Mouse (Mus musculus): ENCODE data around the gene Smurf2. TPM values are rescaled to one million over a fixed set of nuclear protein-coding genes. Genes with fewer than 3 reads are reported as not detected.

Smurf2 gene
- polyA plus RNA-seq, 1 experiment from 2014 or later: 16.5 TPM

DNA sequence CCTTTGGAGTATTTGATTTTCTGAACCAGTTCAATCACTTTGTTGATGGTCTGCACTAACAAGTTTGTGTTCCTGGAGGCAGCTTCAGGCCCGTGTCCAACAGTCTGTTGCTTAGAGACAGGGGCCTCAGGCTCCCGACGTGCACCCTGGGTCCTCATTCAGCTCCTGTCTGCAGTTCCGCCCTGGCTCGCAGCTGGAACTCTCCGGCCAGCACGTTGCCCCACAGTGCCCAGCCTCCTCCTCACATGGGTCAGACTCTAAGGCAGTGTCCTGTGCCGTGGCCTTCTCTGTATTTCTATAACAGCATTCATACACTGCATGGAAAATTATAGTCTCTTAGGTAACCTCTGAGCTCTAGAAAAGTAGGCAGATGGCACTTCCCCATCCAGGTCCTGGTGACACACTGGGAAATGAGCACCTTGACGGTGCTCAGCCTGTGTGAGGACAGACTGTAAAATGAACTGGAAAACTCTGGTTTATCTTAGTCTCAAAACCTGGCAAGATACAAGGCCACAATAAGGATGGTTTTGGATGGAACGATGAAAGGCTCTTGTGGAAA is 118.4 kb downstream of the Smurf2 start:
- Histone ChIP-seq H3K27ac (no peak overlapping the region), H3K36me3 (peaks cover 81% of the 10 kb centered on the region), H3K4me2 (no peak overlapping the region), H3K4me3 (no peak overlapping the region), H3K9ac (no peak overlapping the region), H3K4me1 (no peaks in the 10 kb centered on the region), H3K27me3 (no peaks in the 10 kb centered on the region), H3K9me3 (no peaks in the 10 kb centered on the region)
- ATAC-seq (ENCODE audit: borderline replicate concordance, extremely low read depth, low FRiP score, low TSS enrichment): no peak
- WGBS: 87% methylated on average over 10 of the region's 10 CpGs

DNA sequence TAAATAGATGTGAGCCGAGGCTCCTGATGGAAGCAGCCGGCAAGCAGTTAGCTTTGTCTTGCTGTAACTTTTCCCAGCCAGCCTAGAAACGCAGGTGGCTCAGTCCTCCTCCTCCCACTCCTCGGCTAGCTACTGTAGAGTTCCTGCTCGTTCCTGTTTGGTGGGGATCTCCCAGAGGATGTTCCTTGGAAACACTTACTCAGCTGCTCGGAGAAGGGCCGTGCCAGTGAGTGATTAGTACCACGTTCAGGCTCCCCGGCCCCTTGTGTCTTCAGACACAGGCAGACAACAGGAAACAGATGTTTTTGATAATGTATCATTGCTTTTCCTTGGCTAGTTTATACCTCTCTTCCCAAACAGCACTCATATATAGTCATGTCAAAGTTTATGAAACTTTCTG is 124.8 kb downstream of the Smurf2 start:
- WGBS: 42% methylated on average over 9 of the region's 9 CpGs
- Histone ChIP-seq H3K36me3 (peaks cover 68% of the 10 kb centered on the region), H3K27ac (no peak overlapping the region), H3K4me2 (no peak overlapping the region), H3K9me3 (no peaks in the 10 kb centered on the region), H3K9ac (no peak overlapping the region), H3K4me1 (no peaks in the 10 kb centered on the region), H3K4me3 (no peak overlapping the region), H3K27me3 (no peaks in the 10 kb centered on the region)
- no peak for ATAC-seq (ENCODE audit: borderline replicate concordance, extremely low read depth, low FRiP score, low TSS enrichment)

DNA sequence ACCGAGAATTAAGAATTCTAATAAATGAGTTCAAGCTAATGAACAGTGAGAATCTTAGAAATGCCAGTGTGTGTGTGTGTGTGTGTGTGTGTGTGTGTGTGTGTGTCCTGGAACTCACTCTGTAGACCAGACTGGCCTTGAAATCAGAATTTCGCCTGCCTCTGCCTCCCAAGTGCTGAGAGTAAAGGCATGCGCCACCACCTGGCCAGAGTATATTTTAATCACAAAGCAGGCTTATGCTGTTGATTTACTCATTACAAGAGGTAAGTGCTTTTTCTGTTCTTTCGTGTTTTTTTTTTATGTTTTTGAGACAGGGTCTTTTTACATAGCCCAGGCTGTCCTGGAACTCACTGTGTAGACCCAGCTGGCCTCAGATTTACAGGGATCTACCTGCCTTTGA is 126.7 kb downstream of the Smurf2 start:
- H3K27ac ChIP-seq: no peak overlapping the region

DNA sequence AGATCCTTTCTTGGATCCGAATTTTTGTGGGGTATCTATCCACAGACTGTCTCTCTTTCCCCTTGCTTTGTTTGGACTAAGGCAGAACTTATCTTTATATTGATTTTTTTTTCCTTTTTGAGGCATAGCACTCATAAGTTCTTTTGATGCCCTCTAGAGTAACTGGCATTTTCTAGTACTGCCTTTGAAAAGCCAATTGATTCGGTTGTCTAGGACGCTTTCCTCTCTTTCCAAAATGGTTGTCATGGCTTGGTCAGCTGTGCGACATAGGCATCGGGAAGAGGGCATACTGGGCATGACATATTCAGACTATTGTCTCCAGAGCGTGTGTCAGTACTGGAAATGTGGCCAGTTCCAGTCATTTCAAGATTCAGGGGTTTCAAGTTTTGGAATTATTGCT is 130.9 kb downstream of the Smurf2 start:
- H3K9ac ChIP-seq: peak overlapping the region; percentile 87
- peak overlapping the region; percentile 71 for H3K4me3 ChIP-seq
- H3K27ac ChIP-seq: peak overlapping the region; percentile 99
- WGBS: under 1% methylated on average over 6 of the region's 6 CpGs
- no peaks in the 10 kb centered on the region for H3K9me3 ChIP-seq
- ATAC-seq (ENCODE audit: borderline replicate concordance, extremely low read depth, low FRiP score, low TSS enrichment): no peak
- H3K4me1 ChIP-seq: peaks cover 22% of the 10 kb centered on the region
- peaks cover 36% of the 10 kb centered on the region for H3K36me3 ChIP-seq
- peak overlapping the region; percentile 69 for H3K4me2 ChIP-seq
- H3K27me3 ChIP-seq: no peaks in the 10 kb centered on the region

More for the DNA sequence above, 126.7 kb downstream of the Smurf2 start:
- Histone ChIP-seq H3K9ac (no peak overlapping the region), H3K4me1 (peaks cover 6% of the 10 kb centered on the region; the same call in 1 of the 2 replicates), H3K36me3 (peaks cover 53% of the 10 kb centered on the region), H3K9me3 (no peaks in the 10 kb centered on the region), H3K4me3 (no peak overlapping the region), H3K4me2 (no peak overlapping the region), H3K27me3 (no peaks in the 10 kb centered on the region)
- WGBS: 72% methylated on average over 4 of the region's 4 CpGs
- no peak for ATAC-seq (ENCODE audit: borderline replicate concordance, extremely low read depth, low FRiP score, low TSS enrichment)

DNA sequence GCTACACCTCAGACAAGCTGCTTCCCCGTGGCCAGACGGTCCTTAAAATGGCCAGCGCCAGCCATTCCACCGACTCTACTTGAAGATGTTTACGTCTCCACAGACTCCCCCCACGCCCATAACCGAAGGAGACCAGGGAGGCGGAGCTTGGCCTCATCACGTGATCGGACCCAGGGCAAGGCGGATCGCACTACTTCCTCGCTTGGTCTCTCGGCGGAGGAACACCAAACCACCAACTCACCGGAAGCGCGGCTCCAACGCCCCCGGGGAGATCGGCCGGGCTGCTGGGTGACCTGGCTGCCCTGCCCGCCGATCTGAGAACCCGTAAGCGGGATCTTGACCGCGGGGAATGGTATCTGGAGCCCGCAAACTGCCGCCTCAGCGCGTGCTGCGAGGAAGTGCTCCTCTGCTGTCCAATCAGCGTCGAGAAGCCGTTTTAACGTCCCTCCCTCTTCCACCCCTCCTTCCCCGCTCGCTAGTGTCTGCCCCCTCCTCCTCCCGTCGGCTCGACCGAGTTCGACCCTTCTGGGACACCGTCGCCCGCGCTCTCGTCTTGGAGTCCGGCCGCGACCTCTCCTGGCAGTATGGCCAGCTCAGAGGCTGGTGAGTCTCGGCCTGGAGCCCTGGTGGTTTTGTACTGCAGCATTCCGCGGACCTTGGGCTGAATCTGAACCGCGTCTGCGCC is 131.6 kb downstream of the Smurf2 start, which contains the start of the genes Ddx5 and Cep95:
Ddx5 (minus strand) TSS at position 411 of the 685 bp plus-strand sequence.
Cep95 (plus strand) TSS at position 478 of the 685 bp plus-strand sequence.
- peaks cover 24% of the 10 kb centered on the region for H3K4me1 ChIP-seq
- peak within 1 kb of the TSS; percentile 99 for H3K27ac ChIP-seq
- H3K36me3 ChIP-seq: peaks cover 36% of the 10 kb centered on the region
- H3K27me3 ChIP-seq: no peaks in the 10 kb centered on the region
- H3K4me3 ChIP-seq: peak within 1 kb of the TSS; percentile 71
- H3K9me3 ChIP-seq: no peaks in the 10 kb centered on the region
- WGBS: under 1% methylated on average over 57 of the region's 58 CpGs
- ATAC-seq (ENCODE audit: borderline replicate concordance, extremely low read depth, low FRiP score, low TSS enrichment): peak; percentile 92
- H3K4me2 ChIP-seq: peak within 1 kb of the TSS; percentile 69
- peak within 1 kb of the TSS; percentile 92 for H3K9ac ChIP-seq

DNA sequence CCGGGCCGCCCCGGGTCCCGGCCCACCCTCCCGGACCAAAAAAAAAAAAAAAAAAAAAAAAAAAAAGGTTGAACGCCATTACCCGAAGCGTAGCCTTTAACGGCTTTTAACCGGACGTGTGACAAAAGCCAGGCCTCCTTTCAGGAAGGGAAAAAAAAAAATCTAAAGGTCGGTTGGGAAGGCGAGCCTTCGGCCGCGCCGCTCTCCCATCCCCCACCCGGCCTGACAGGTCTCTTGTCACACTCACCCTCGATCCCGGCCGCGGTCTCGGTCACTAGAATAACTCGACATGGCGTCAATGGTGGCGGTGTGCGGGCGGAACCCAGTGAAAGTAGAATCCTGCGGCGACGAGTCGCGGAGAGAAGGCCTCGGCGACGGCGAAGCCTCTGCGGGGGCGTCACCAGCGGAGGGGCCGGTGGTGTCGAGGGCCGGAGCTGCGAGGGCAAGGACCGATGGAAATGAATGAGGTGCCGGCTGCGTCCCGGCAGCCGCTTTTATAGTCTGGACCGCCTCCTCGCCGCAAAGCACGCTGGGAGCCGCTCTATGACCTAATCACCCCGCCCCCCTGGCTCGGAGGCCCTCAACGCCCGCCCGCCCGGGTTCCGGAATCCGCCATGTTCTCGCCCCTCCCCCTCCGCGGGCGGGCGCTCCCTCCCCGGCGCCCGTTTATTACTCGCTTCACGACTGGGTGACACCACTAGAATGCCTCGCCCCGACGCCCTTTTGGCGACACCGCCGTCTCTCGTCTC is 132.3 kb downstream of the Smurf2 start:
- whole genome bisulfite sequencing: under 1% methylated on average over 73 of the region's 79 CpGs
- ATAC-seq (ENCODE audit: borderline replicate concordance, extremely low read depth, low FRiP score, low TSS enrichment): peak; percentile 74
- H3K27me3 ChIP-seq: no peaks in the 10 kb centered on the region
- peak overlapping the region; percentile 69; the same call in 1 of the 2 replicates for H3K4me2 ChIP-seq
- peak overlapping the region; percentile 99 for H3K27ac ChIP-seq
- H3K9ac ChIP-seq: peak overlapping the region; percentile 92
- peaks cover 39% of the 10 kb centered on the region for H3K36me3 ChIP-seq
- H3K4me1 ChIP-seq: peaks cover 31% of the 10 kb centered on the region
- H3K9me3 ChIP-seq: no peaks in the 10 kb centered on the region
- H3K4me3 ChIP-seq: peak overlapping the region; percentile 71

DNA sequence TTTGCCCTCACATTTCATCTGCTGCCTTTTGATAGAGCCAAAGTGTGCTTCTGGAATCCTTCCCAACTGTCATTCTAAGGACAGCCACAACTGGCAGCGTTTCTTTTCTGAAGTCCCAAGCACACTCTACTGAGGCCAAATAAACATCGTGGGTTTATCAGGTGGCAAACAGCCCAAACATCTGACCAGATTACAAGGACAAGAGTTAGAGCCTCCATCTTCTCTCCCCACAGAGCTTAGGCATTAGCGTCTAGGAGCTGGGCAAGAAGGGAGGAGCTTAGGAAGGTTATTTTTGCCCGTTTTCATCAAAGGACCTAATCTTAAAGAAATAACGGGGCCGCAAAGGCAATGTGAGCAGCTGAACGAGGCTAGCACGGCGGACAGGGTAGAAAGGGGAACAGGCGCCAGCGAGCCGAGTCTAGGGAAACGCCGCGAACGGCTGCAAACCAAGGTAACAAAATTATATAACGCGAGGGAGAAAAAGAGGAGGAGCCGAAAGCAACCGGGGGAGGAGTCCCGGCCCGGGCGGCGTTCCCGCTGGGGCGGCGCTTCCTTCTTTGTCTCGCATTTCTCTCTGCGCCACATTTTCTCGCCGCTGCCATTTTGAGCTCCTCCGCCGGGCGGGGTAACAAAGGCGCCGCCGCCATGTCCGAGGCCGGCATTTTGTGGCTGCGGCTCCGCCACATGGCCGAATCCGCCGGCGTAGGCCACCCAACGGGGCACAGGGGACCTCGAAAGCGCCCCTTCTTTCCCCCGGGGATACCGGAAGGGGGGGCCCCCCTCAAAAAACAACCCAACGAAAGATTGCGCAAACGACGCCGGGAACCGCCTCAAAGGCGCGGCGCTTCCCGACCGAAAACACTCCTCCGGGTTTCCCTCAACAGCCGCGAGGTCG is 133.1 kb downstream of the Smurf2 start:
- 0% methylated on average over 65 of the region's 65 CpGs for WGBS
- peaks cover 42% of the 10 kb centered on the region for H3K36me3 ChIP-seq
- ATAC-seq (ENCODE audit: borderline replicate concordance, extremely low read depth, low FRiP score, low TSS enrichment): peak; percentile 34; the same call in 1 of the 2 replicates

DNA sequence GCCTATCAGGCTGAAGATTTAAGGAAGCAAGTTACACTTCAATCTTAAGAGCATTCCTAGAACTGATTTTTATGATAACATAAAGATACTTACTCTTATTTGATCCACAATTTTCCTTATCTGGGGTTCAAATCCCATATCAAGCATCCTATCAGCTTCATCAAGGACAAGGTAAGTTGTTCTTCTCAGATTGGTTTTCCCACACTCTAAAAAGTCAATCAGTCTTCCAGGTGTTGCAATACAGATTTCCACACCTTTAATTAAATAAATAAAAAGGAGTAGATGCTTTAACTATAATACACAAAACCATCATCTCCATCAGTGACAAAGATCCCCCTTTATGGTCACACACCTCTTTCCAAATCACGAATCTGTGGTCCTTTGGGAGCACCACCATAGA is 135.5 kb downstream of the Smurf2 start:
- no peaks in the 10 kb centered on the region for H3K9me3 ChIP-seq
- no peak overlapping the region for H3K9ac ChIP-seq
- no peak overlapping the region for H3K4me3 ChIP-seq
- ATAC-seq (ENCODE audit: borderline replicate concordance, extremely low read depth, low FRiP score, low TSS enrichment): no peak
- peaks cover 58% of the 10 kb centered on the region for H3K36me3 ChIP-seq
- H3K4me2 ChIP-seq: 0 out of 2 replicates have a peak overlapping the region, but pooled peaks have one; percentile 64
- H3K27ac ChIP-seq: no peak overlapping the region
- no peaks in the 10 kb centered on the region for H3K27me3 ChIP-seq
- peaks cover 31% of the 10 kb centered on the region for H3K4me1 ChIP-seq
- WGBS: 64% methylated on average over 1 of the region's 1 CpGs

More for the DNA sequence above, 133.1 kb downstream of the Smurf2 start:
- H3K4me2 ChIP-seq: peak overlapping the region; percentile 64
- H3K27me3 ChIP-seq: no peaks in the 10 kb centered on the region
- peak overlapping the region; percentile 99 for H3K27ac ChIP-seq
- H3K4me1 ChIP-seq: peaks cover 37% of the 10 kb centered on the region
- H3K9me3 ChIP-seq: no peaks in the 10 kb centered on the region
- H3K4me3 ChIP-seq: peak overlapping the region; percentile 71
- H3K9ac ChIP-seq: peak overlapping the region; percentile 92

DNA sequence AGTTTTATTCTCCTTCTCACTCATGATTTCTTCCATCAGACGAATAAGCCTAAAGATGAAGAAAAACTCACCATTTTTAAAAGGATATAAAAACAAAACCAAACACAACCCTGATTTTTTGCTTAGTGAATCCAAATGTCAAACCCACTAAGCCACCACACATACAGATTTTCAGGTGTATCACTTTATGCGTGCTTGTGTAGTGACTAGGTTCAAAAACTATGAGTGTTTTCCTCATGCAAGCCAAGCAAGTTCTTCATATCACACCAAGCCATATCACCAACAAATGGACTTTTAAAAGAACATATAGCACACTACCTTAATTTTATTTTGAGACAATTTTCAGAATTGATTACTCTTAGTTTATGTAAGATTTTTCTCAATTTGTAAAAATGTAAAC is 136.0 kb downstream of the Smurf2 start:
- Histone ChIP-seq H3K9ac (no peak overlapping the region), H3K27ac (no peak overlapping the region), H3K4me3 (no peak overlapping the region), H3K9me3 (no peaks in the 10 kb centered on the region), H3K27me3 (no peaks in the 10 kb centered on the region), H3K4me1 (peaks cover 31% of the 10 kb centered on the region), H3K4me2 (no peak overlapping the region), H3K36me3 (peaks cover 60% of the 10 kb centered on the region)
- ATAC-seq (ENCODE audit: borderline replicate concordance, extremely low read depth, low FRiP score, low TSS enrichment): no peak
- WGBS: 77% methylated on average over 2 of the region's 2 CpGs

DNA sequence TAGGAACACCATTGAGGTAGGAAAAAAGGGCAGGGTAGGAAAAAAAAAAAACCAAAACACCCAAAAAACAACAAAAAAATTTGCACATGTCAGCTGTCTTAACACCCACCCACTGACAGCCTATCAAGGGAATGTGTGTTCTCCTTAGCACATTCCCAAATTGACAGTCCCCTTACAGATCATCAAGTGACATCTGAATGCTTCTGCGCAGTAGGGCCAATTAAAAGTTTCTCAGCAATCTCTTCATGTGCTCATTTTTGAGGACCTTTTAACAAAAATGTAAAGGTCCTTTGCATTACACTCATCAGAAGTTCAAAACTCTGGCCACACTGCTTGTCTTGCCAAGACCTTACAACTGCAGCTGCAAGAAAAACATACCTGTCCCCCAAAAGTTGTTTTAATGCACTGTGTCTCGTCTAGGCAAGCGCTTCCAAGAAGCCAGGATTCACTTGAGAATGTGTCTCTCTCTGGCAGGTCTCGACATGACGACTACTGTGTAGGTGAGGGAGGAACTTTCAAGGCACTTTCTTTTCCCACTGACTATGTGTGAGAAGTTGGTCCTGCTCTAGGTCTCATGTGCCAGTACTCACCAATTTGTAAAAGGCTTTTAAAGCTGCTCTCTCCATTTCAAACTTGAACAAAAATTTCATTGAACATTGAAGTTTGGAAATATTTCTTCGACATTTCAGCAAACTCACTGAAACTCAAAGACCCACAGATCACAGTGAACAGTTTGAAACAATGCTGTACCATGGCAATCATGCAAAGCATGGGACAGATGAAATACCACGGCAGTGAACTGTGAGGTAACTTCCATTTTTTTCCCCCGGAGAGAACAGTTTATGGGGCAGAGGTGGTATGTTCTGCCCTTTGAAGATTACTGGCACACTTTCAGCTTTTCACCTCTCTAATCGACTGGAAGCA is 137.4 kb downstream of the Smurf2 start:
- Histone ChIP-seq H3K4me2 (no peak overlapping the region), H3K27ac (no peak overlapping the region), H3K9ac (no peak overlapping the region), H3K36me3 (peaks cover 60% of the 10 kb centered on the region), H3K9me3 (no peaks in the 10 kb centered on the region), H3K4me1 (peaks cover 33% of the 10 kb centered on the region), H3K4me3 (no peak overlapping the region), H3K27me3 (no peaks in the 10 kb centered on the region)
- no peak for ATAC-seq (ENCODE audit: borderline replicate concordance, extremely low read depth, low FRiP score, low TSS enrichment)
- WGBS: 79% methylated on average over 9 of the region's 9 CpGs
